Mouse (Mus musculus): ENCODE measurements around the gene Efhd1.

Efhd1 gene

GRCm38 (mm10) chr1:87308952-87309351, 44.8 kb downstream of the Efhd1 start:
- DNase-seq (ENCODE audit: low read depth, low spot score) = peak; percentile 41

- peak; percentile 36 for DNase-seq (ENCODE audit: low read depth, low spot score)
Measured at GRCm38 (mm10) chr1:87309621-87310020, 45.5 kb downstream of the Efhd1 start.

- DNase-seq (ENCODE audit: low read depth, low spot score) = no peak
Measured at GRCm38 (mm10) chr1:87312681-87313080, 48.5 kb downstream of the Efhd1 start.

- DNase-seq (ENCODE audit: low read depth, low spot score) = peak; percentile 69
Measured at GRCm38 (mm10) chr1:87313116-87313515, 49.0 kb downstream of the Efhd1 start.

- DNase-seq (ENCODE audit: low read depth, low spot score) = peak; percentile 87
Measured at GRCm38 (mm10) chr1:87313843-87314570, 49.8 kb downstream of the Efhd1 start.

GRCm38 (mm10) chr1:87315431-87315830, 51.3 kb downstream of the Efhd1 start:
- DNase-seq (ENCODE audit: low read depth, low spot score) = no peak

- DNase-seq (ENCODE audit: low read depth, low spot score) = no peak
Measured at GRCm38 (mm10) chr1:87315894-87316293, 51.7 kb downstream of the Efhd1 start.

- DNase-seq (ENCODE audit: low read depth, low spot score) = no peak
Measured at GRCm38 (mm10) chr1:87316672-87317071, 52.5 kb downstream of the Efhd1 start.

GRCm38 (mm10) chr1:87321071-87321470, 56.9 kb downstream of the Efhd1 start:
- peak; percentile 61 for DNase-seq (ENCODE audit: low read depth, low spot score)

GRCm38 (mm10) chr1:87322778-87323177, 58.6 kb downstream of the Efhd1 start:
- no peak for DNase-seq (ENCODE audit: low read depth, low spot score)

- no peak for DNase-seq (ENCODE audit: low read depth, low spot score)
Measured at GRCm38 (mm10) chr1:87324649-87325048, 60.5 kb downstream of the Efhd1 start.

GRCm38 (mm10) chr1:87326742-87327163, 62.6 kb downstream of the Efhd1 start, which contains the start of gene Gigyf2:
Gene Gigyf2, plus strand, starts transcription at chr1:87326998.
- DNase-seq (ENCODE audit: low read depth, low spot score) = peak; percentile 98

- peak; percentile 68 for DNase-seq (ENCODE audit: low read depth, low spot score)
Measured at GRCm38 (mm10) chr1:87327165-87327861, 63.1 kb downstream of the Efhd1 start.

- peak; percentile 46 for DNase-seq (ENCODE audit: low read depth, low spot score)
Measured at GRCm38 (mm10) chr1:87331774-87332173, 67.6 kb downstream of the Efhd1 start.

GRCm38 (mm10) chr1:87350576-87350975, 86.4 kb downstream of the Efhd1 start:
- DNase-seq (ENCODE audit: low read depth, low spot score) = no peak

GRCm38 (mm10) chr1:87360276-87360675, 96.1 kb downstream of the Efhd1 start:
- no peak for DNase-seq (ENCODE audit: low read depth, low spot score)
